Mouse (Mus musculus) layer of hippocampus, postnatal 14 days (tissue): Measurements from ENCODE around the gene Nyap1. TPM values are rescaled to one million over a fixed set of nuclear protein-coding genes. Genes with fewer than 3 reads are reported as not detected.
A peak's percentile ranks its signal among the peaks of the same experiment; 100 is the strongest.

ENCODE experiments used
- DNase-seq, 2 experiments: peaks; one replicate each; pipeline ENCODE4 v3.0.0; 2021 to 2022; ENCODE audit warnings: low spot score in 2 of 2, mixed read lengths in 1 of 2
- total RNA-seq, 2 experiments: library from RNA; stranded (reverse); gene quantifications; 2 replicates each; pipeline ENCODE4 v1.2.3; 2021

The Nyap1 gene
- total RNA-seq, 2 experiments from 2014 or later = 73.9 to 75.0 TPM

DNA sequence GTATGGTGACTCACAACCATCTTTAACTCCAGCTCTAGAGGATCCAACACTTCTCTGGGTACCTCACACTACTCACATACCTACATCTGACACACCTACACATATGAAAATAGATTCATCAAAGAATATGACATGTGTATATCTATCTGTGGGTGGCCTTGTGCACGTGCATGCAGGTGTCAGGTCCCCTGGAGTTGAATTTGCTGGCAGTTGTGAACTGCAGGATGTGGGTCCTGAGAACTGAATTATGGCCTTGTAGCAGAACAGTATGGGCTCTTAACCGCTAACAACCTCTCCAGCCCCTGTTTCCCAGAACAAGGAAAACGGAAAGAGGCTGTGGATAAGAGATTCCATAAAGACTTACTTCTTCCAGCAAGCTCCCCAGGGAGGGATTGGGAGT, 42.3 kb downstream of the Nyap1 start:
- no peak for DNase-seq

DNA sequence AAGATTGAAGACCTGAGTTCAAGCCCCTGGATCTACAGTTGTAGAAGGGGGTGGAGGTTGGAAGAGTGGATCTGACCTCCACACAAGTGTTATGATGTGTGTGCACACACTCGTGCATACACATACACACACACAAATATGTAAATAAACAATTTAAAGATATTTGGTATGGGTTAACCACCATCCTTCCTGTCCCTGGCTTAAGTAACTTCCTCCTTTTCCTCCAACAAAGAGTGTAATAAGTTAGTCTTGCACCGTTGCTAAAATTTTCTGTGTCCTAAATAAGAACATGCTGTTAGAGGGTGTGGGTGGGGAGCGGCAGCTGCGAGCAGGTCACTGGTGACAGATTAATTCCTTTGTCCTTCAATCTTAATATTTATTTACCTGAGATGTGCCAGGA, 45.5 kb downstream of the Nyap1 start:
- DNase-seq = no peak

GRCm38 (mm10) chr5:137694796-137695195, 46.6 kb downstream of the Nyap1 start:
- no peak for DNase-seq

DNA sequence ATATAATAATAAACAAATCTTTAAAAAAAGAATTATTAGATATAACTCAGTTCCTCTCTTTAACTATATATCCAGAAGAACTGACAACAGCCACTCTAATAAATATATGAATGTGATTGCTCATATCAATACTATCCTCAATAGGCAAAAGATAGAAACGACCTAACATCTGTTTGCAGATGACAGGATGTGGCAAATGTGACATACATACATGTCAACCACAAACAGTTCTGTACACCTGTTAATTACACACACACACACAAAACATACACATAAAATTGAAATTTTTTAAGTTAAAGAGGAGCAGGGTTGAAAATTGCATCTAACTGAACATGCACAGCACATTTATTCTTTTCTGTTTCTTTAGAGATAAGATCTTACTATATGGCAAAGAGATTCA, 49.5 kb downstream of the Nyap1 start:
- DNase-seq = no peak

DNA sequence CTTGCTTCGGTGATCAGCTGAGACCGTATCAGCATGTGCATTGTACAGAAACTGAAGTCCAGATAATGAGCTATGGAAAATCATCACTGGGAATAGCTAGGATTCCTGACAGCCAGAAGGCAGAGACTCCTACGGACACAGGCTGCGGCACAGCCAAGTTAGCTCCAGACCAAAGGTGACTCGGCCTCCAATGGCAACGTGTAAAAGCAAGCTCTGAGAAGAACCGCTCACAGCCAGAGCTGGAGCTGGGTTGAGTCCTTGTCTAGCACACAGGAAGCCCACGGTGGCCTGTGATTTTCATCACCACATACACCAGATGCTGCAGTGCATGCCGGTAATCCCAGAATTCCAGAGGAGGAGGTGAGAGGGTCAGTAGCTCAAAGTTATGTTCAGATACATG, 50.9 kb downstream of the Nyap1 start:
- DNase-seq = no peak

DNA sequence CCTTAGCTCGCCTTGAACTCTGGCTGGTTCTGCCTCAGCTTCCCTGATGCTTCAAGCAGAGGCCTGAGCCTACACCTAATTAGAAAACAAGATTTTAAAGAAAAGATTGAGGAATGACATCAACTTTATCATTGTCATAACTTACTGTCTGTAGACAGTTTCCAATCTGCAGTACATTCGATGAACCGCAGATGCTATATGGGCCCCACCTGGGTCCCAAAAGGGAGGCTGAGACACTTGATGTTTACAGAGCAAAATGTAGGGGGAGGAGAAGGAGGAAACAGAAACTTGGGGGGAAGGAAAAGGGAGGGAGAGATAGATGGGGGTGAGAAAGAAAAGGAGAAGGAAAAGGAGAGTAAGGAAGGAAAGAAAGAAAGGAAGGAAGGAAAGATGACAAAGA, 51.4 kb downstream of the Nyap1 start:
- no peak for DNase-seq

DNA sequence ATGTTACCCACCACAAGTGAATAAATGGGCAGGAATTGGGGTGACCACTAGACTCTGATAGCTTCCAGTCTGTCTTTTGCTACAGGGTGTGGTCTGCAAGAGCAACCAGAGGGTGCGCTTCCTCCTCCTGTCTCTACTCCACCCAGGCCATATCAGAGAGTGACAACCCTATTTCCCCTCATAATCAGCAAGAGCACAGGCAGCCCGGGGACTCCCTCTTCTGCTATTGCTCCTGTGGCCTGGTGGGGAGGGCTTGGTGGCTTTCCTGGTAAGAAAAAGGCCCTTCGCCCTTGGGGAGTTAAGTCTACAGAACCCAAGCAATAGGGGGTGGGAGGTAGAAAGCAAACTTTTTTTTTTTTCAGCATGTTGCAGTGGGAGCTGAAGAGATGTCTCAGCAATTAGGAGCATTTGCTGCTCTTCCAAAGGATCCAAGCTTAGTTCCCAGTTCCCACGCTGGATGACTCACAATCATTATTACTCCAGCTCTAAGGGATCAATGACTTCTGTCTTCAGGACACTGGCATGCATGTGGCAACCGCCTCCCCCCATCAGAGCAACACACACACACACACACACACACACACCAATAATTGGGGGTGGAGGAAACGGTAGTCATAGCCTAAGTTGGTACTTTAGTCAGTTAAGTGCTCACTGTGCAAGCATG, 55.1 kb downstream of the Nyap1 start:
- DNase-seq = no peak

- DNase-seq = no peak
These were observed 55.8 kb downstream of the Nyap1 start for GRCm38 (mm10) chr5:137685653-137686052.

DNA sequence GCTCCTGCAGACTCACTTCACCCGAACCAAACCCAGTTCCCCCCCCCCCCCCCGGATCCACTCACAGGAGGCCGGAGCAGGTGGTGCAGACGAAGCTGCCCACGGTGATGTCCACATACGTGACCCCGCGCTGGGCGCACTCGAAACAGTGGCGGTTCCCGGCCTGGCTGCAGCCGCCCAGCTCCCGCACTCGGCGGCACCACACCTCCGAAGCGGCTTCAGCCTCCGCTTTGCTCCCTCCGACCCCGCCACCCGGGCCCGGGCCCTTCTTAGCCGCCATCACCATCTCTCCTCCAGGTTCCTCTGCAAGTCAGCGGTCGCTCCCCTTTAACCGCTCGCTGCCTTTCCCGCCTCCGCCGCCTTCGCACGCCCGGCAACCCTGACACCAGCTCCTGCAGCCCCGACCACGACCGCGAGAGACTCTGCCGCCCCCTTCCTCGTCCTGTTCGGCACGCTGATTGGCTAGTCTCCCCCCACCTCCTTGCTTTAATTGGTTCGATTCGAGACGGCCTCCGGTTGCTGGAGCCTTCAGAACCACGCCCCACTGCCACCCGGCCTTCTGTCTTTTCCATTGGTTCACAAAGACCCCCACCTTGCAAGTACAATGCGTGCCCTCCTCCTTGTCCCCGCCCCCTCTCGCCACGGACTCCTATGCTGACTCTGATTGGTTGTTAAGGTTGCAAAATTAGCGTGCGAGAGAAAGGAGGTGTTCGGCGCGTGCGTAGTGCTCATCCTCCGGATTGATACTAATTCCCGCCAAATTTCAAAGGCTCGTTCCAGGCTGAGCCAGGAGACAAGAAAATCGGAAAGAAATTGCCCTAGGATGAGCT, 56.9 kb downstream of the Nyap1 start, which contains the start of gene Agfg2:
TSS of gene Agfg2 (minus strand) at position 433 of the 830 bp plus-strand sequence.
- peak; percentile 94 to 100 for DNase-seq

DNA sequence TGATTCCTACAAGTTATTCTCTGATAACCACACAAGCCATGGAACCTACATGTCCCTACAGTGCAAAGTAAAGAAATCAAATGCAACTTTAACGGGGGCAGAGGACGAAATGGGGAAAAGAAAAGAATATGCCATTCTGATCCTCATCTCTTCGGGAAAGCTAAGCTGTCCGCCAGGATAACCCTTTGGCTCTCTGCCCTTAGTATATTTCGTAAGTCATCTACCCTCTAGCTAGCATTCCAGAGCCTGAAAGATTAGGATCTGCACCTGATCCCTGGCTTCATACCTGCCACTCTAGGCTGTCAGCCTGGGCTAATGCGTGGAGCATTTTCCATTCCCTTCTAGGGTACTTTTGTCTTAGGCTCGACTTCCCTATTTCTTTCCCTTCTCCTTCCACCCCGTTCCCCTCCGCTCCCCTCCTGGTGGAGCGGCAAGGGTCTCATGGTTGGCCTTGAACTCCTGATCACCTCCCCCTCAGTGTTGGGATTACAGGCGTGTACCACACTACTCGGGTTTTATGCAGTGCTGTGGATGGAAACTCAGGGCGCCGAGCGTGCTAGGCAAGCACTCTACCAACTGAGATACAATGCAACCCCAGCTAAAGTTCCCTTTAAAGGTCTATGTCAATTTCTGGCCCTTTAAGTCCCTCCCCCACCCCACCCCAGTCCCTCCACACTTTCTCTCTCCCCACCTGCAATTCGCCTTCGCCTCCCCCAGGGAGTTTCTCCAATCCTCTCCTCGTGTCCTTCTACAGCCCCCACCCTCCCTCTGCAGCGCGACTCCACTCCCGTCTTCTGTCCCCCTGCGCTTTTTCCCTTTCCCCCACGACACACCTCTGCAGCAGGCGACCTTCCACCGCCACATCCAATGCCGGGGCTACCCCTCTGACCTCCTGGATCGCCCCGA, 57.8 kb downstream of the Nyap1 start:
- DNase-seq = no peak

DNA sequence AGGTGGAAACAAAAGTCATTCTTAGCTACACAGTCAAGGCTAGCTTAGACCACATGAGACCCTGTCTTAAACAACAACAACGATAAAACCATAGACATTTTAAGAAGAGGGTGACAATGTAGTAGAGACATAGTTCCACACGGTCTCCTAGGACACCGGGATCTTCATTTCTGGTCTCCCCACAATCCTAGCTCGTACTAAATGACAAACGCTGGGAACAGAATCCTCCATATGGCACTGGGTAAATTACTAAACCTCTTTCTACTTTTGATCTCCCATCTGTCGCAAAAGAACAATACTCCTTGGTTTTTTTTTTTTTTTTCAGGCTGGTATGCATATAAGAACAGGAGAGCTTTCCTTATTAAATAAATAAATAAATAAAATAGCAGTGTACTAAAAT, 58.9 kb downstream of the Nyap1 start:
- DNase-seq = no peak

Other genes with a start within 250 kb of the Nyap1 start
- 10 to 100 TPM; 32.9 to 37.1 TPM for gene Pop7, start 239.1 kb downstream of the Nyap1 start, total RNA-seq
- gene Gigyf1, start 223.1 kb downstream of the Nyap1 start, total RNA-seq = 10 to 100 TPM; 40.5 to 48.8 TPM
- gene Epo, start 208.4 kb downstream of the Nyap1 start, total RNA-seq = not detected
- 100 to 1,000 TPM; 704 to 770 TPM for gene Gnb2, start 208.1 kb downstream of the Nyap1 start, total RNA-seq
- 100 to 1,000 TPM; 128 to 133 TPM for gene Actl6b, start 188.1 kb downstream of the Nyap1 start, total RNA-seq
- gene Tfr2, start 171.8 kb downstream of the Nyap1 start, total RNA-seq = 10 to 100 TPM; 10.9 to 15.5 TPM
- gene Mospd3, start 140.5 kb downstream of the Nyap1 start, total RNA-seq = 10 to 100 TPM; 36.7 to 40.0 TPM
- gene Pcolce, start 127.8 kb downstream of the Nyap1 start, total RNA-seq = 10 to 100 TPM in 1 of 2 experiments, 1 to 10 TPM in 1; 6.9 to 13.6 TPM
- under 1 TPM; 0.17 to 0.37 TPM for gene Fbxo24, start 112.6 kb downstream of the Nyap1 start, total RNA-seq
- 10 to 100 TPM; 14.7 to 19.5 TPM for gene Lrch4, start 112.5 kb downstream of the Nyap1 start, total RNA-seq
- 10 to 100 TPM; 11.0 to 14.7 TPM for gene Gm20605, start 112.4 kb downstream of the Nyap1 start, total RNA-seq
- 1 to 10 TPM; 6.3 to 6.6 TPM for gene Sap25, start 100.3 kb downstream of the Nyap1 start, total RNA-seq
- gene Irs3, start 95.9 kb downstream of the Nyap1 start, total RNA-seq = not detected
- 10 to 100 TPM; 51.7 to 56.5 TPM for gene Agfg2, start 56.9 kb downstream of the Nyap1 start, total RNA-seq
- 100 to 1,000 TPM; 213 to 225 TPM for gene Tsc22d4, start 4.1 kb upstream of the Nyap1 start, total RNA-seq
- gene Ppp1r35, start 37.2 kb upstream of the Nyap1 start, total RNA-seq = 10 to 100 TPM; 24.2 to 27.3 TPM
- gene Mepce, start 46.0 kb upstream of the Nyap1 start, total RNA-seq = 10 to 100 TPM; 33.4 to 42.0 TPM
- 1 to 10 TPM; 5.0 to 5.7 TPM for gene Zcwpw1, start 46.2 kb upstream of the Nyap1 start, total RNA-seq
- gene Pilra, start 94.7 kb upstream of the Nyap1 start, total RNA-seq = under 1 TPM; 0.32 to 0.62 TPM
- gene Pilrb1, start 116.5 kb upstream of the Nyap1 start, total RNA-seq = not detected
- not detected for gene Pilrb2, start 130.2 kb upstream of the Nyap1 start, total RNA-seq
- under 1 TPM in 1 of 2 experiments, not detected in 1; 0.29 TPM for gene Cyp3a13, start 180.0 kb upstream of the Nyap1 start, total RNA-seq
- 10 to 100 TPM; 25.4 to 25.7 TPM for gene Gjc3, start 221.5 kb upstream of the Nyap1 start, total RNA-seq
- not detected for gene Azgp1, start 239.9 kb upstream of the Nyap1 start, total RNA-seq